Mouse (Mus musculus) stomach, embryonic 16.5 days (tissue): ENCODE measurements around the gene Snx18. TPM values are rescaled to one million over a fixed set of nuclear protein-coding genes. Genes with fewer than 3 reads are reported as not detected.

Experiments used
- ATAC-seq: fragments of 200-750 bp; cut with Nextera tagmentation; 2 replicates; pipeline ENCODE4 v1.8.0; 2017; ENCODE audit warnings: moderate number of reproducible peaks, moderate TSS enrichment; ENCODE audit not compliant: insufficient read depth, low FRiP score
- H3K27ac ChIP-seq: fragments of 300-500 bp; sonication (generic); 2 replicates; pipeline ENCODE4 v1.5.1; 2014; ENCODE audit warnings: low read length
- H3K27me3 ChIP-seq: fragments of 300-500 bp; sonication (generic); 2 replicates; pipeline ENCODE4 v1.6.1; 2014; ENCODE audit warnings: low read length, control low read depth, mixed read lengths; ENCODE audit not compliant: control insufficient read depth, insufficient read depth
- H3K36me3 ChIP-seq: fragments of 300-500 bp; sonication (generic); 2 replicates; pipeline ENCODE4 v1.6.1; 2014; ENCODE audit warnings: low read length; ENCODE audit not compliant: control insufficient read depth, insufficient read depth
- H3K4me1 ChIP-seq: fragments of 300-500 bp; sonication (generic); 2 replicates; pipeline ENCODE4 v1.6.1; 2014; ENCODE audit warnings: low read length, control low read depth, mixed read lengths; ENCODE audit not compliant: control insufficient read depth, insufficient read depth
- H3K4me2 ChIP-seq: fragments of 300-500 bp; sonication (generic); 2 replicates; pipeline ENCODE4 v1.6.1; 2014; ENCODE audit warnings: low read depth, low read length, mixed read lengths
- H3K4me3 ChIP-seq: fragments of 300-500 bp; sonication (generic); replicated peaks from 2 replicates; pipeline ENCODE4 v1.5.1; 2014; ENCODE audit warnings: mild to moderate bottlenecking, low read length
- H3K9ac ChIP-seq: fragments of 300-500 bp; sonication (generic); 2 replicates; pipeline ENCODE4 v1.6.1; 2014; ENCODE audit warnings: low read length
- H3K9me3 ChIP-seq: fragments of 300-500 bp; sonication (generic); replicated peaks from 2 replicates; pipeline ENCODE4 v1.6.1; 2016; ENCODE audit warnings: low read length, control low read depth; ENCODE audit not compliant: control insufficient read depth
- WGBS: fragments of 180-500 bp; shearing (Covaris S2); extraction: QIAGEN DNeasy Blood & Tissue Kit; methylation state at CpG from one replicate; pipeline ENCODE4 v1.1.7; 2014; 5-methylcytosine and 5-hydroxymethylcytosine counted together
- polyA plus RNA-seq: library from polyadenylated mRNA; unstranded; fragments of >200 nt; fragmentation: Nextera tagmentation; extraction: Ambion mirVana; gene quantifications from 2 replicates; pipeline ENCODE4 v1.2.1, GENCODE M21; 2015

Snx18 gene
- polyA plus RNA-seq, 1 experiment from 2014 or later = 13.6 TPM

- no peak overlapping the region for H3K27ac ChIP-seq
- no peaks in the 10 kb centered on the region for H3K36me3 ChIP-seq
- 89% methylated on average over 3 of the region's 3 CpGs for WGBS
- H3K9me3 ChIP-seq = no peaks in the 10 kb centered on the region
- H3K4me3 ChIP-seq = no peak overlapping the region
- H3K27me3 ChIP-seq = no peaks in the 10 kb centered on the region
- no peak for ATAC-seq
- no peak overlapping the region for H3K9ac ChIP-seq
- no peak overlapping the region for H3K4me2 ChIP-seq
- H3K4me1 ChIP-seq = no peaks in the 10 kb centered on the region
Measured at GRCm38 (mm10) chr13:113549021-113549420, 69.3 kb downstream of the Snx18 start.

GRCm38 (mm10) chr13:113547807-113548426 is 70.4 kb downstream of the Snx18 start:
- H3K27ac ChIP-seq = no peak overlapping the region
- H3K9ac ChIP-seq = no peak overlapping the region
- H3K4me3 ChIP-seq = no peak overlapping the region
- no peaks in the 10 kb centered on the region for H3K9me3 ChIP-seq
- no peaks in the 10 kb centered on the region for H3K27me3 ChIP-seq
- H3K4me1 ChIP-seq = no peaks in the 10 kb centered on the region
- no peak for ATAC-seq
- no peak overlapping the region for H3K4me2 ChIP-seq
- WGBS = 80% methylated on average over 8 of the region's 8 CpGs
- no peaks in the 10 kb centered on the region for H3K36me3 ChIP-seq

- Histone ChIP-seq H3K4me1 (no peaks in the 10 kb centered on the region), H3K9ac (no peak overlapping the region), H3K27ac (no peak overlapping the region), H3K9me3 (no peaks in the 10 kb centered on the region), H3K36me3 (no peaks in the 10 kb centered on the region), H3K4me3 (no peak overlapping the region), H3K27me3 (no peaks in the 10 kb centered on the region), H3K4me2 (no peak overlapping the region)
- WGBS = 87% methylated on average over 6 of the region's 6 CpGs
- ATAC-seq = no peak
Measured at GRCm38 (mm10) chr13:113542374-113542773, 76.0 kb downstream of the Snx18 start.

Other genes with a start within 250 kb of the Snx18 start
- gene Hspb3, start 45.1 kb upstream of the Snx18 start, polyA plus RNA-seq = 0.41 and 5.2 TPM in 2 replicates
- 7.9 and 8.0 TPM in 2 replicates for gene Arl15, start 175.9 kb upstream of the Snx18 start, polyA plus RNA-seq